Mouse (Mus musculus) adrenal gland, postnatal 4 days (tissue): ENCODE results near the gene Megf11. TPM values are rescaled to one million over a fixed set of nuclear protein-coding genes. Genes with fewer than 3 reads are reported as not detected.

Experiments used
- DNase-seq, 2 experiments: peaks; one replicate each; pipeline ENCODE4 v3.0.0; 2021 to 2022; ENCODE audit warnings: low spot score in 2 of 2, mixed read lengths in 2 of 2
- microRNA-seq: library from miRNA; unstranded; fragments of <30 nt; microRNA quantifications from one replicate; pipeline ENCODE4 v1.2.0, GENCODE M21; 2021
- total RNA-seq, 2 experiments: library from RNA; stranded (reverse); gene quantifications; 2 replicates each; pipeline ENCODE4 v1.2.3; 2021

The Megf11 gene
- total RNA-seq, 2 experiments from 2014 or later: 5.8 to 6.4 TPM

GRCm38 (mm10) chr9:64737406-64738201 is 352.2 kb downstream of the Megf11 start, which contains the start of gene Rab11a:
Gene Rab11a (minus strand): TSS chr9:64737758.
- DNase-seq: peak; percentile 84 to 88

- no peak for DNase-seq
Observed at GRCm38 (mm10) chr9:64739001-64739400, 353.6 kb downstream of the Megf11 start.

GRCm38 (mm10) chr9:64742453-64742852 is 357.0 kb downstream of the Megf11 start:
- no peak for DNase-seq

- no peak for DNase-seq
Observed at GRCm38 (mm10) chr9:64747735-64748134, 362.3 kb downstream of the Megf11 start.

DNA sequence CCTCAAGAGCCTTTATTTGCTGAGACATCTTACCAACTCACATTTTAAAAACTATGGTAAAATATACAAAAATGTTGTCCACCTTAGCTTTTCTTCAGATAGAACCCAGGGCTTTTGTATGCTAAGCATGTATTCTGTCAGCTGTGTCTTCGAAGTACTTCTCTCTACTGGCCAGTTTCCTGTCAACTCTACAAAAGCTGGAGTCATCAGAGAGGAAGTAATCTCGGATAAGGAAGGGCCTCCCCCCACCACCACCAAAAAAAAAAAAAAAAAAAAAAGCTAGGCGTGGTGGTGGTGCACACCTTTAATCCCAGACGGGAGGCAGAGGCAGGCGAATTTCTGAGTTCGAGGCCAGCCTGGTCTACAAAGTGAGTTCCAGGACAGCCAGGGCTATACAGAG is 363.9 kb downstream of the Megf11 start:
- DNase-seq: no peak

DNA sequence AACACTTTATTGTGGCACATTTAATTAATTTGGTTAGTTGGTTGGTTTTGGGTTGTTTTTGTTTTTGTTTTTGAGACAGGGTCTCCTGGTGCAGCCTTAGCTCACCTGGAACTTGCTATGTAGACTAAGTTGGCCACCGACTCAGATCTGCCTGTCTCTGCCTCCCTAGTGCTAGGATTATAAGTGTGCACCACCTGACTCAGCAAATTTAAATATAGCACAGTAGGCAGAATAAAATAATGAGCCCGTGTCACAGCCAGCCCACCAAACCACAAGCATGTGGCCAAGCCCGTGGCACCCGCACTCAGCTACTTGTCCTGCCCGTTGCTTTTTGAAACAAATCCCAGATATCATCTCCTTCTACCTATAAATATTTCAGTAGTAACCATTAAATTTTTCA is 367.1 kb downstream of the Megf11 start:
- DNase-seq: no peak

DNA sequence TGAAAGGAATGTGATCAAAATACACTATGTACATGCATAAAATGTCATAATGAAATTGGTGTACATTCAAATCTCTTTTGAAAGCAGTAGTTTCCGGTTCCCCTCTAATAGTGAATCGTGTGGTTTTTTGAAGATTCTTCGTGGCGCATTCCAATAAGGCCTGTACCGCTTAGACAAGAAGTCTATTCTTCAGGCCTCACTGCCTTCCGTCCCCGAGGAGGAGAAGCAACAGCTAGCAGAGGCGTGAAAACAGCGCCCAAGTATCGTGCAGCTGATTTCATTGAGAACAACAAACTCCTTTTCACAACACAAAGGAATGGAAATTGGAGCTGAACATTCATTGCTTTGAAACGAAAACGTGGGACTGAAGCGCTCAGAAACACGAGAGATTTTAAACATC is 372.6 kb downstream of the Megf11 start:
- DNase-seq: no peak

Small RNAs within 50 kb of the gene (microRNA-seq; reads per million reads assigned to microRNA genes)
- gene Gm47308: not detected

Other genes starting within 250 kb of the Megf11 start
- gene Zwilch, start 212.5 kb upstream of the Megf11 start, total RNA-seq: 10 to 100 TPM; 19.2 to 19.9 TPM
- gene Rpl4, start 212.3 kb upstream of the Megf11 start, total RNA-seq: 1,000 to 10,000 TPM; 1,230 to 1,246 TPM
- gene Snapc5, start 206.4 kb upstream of the Megf11 start, total RNA-seq: 10 to 100 TPM; 21.6 to 21.8 TPM
- 1 to 10 TPM; 2.0 to 2.6 TPM for gene Uchl4, start 150.4 kb upstream of the Megf11 start, total RNA-seq
- gene Map2k1, start 132.0 kb upstream of the Megf11 start, total RNA-seq: 10 to 100 TPM; 49.4 to 54.3 TPM
- 10 to 100 TPM; 64.0 to 66.3 TPM for gene Tipin, start 104.0 kb upstream of the Megf11 start, total RNA-seq
- 10 to 100 TPM; 18.3 to 20.3 TPM for gene Dis3l, start 44.3 kb upstream of the Megf11 start, total RNA-seq